Mouse (Mus musculus) gastrocnemius, adult 18-20 months (tissue): ENCODE results near the gene Bag6. TPM values are rescaled to one million over a fixed set of nuclear protein-coding genes. Genes with fewer than 3 reads are reported as not detected.
A peak's percentile ranks its signal among the peaks of the same experiment; 100 is the strongest.

ENCODE experiments used
- DNase-seq: peaks from one replicate; pipeline ENCODE4 v3.0.0; 2021; ENCODE audit warnings: low spot score
- total RNA-seq, 2 experiments: library from RNA; stranded (reverse); gene quantifications; 2 replicates each; pipeline ENCODE4 v1.2.3; 2021

Bag6 gene
- total RNA-seq, 2 experiments from 2014 or later = 233 to 265 TPM

GRCm38 (mm10) chr17:35141971-35142370 lies 7.0 kb downstream of the Bag6 start:
- no peak for DNase-seq

- no peak for DNase-seq
These were observed 11.2 kb downstream of the Bag6 start for GRCm38 (mm10) chr17:35146139-35146538.

GRCm38 (mm10) chr17:35147348-35147747 lies 12.4 kb downstream of the Bag6 start:
- DNase-seq = no peak

GRCm38 (mm10) chr17:35147922-35148639 lies 13.1 kb downstream of the Bag6 start:
- DNase-seq = no peak

GRCm38 (mm10) chr17:35152121-35152520 lies 17.1 kb downstream of the Bag6 start:
- DNase-seq = no peak

GRCm38 (mm10) chr17:35153077-35153476 lies 18.1 kb downstream of the Bag6 start:
- no peak for DNase-seq

- DNase-seq = no peak
These were observed 19.0 kb downstream of the Bag6 start for GRCm38 (mm10) chr17:35153931-35154330.

GRCm38 (mm10) chr17:35154616-35155015 lies 19.6 kb downstream of the Bag6 start:
- DNase-seq = no peak

- DNase-seq = no peak
These were observed 20.5 kb downstream of the Bag6 start for GRCm38 (mm10) chr17:35155451-35155850.

GRCm38 (mm10) chr17:35156461-35157200 lies 21.7 kb downstream of the Bag6 start:
- no peak for DNase-seq

GRCm38 (mm10) chr17:35157254-35157653 lies 22.3 kb downstream of the Bag6 start:
- DNase-seq = no peak

- DNase-seq = no peak
These were observed 22.7 kb downstream of the Bag6 start for GRCm38 (mm10) chr17:35157661-35158175.

- DNase-seq = no peak
These were observed 24.0 kb downstream of the Bag6 start for GRCm38 (mm10) chr17:35158850-35159593.

- DNase-seq = no peak
These were observed 24.7 kb downstream of the Bag6 start for GRCm38 (mm10) chr17:35159638-35160037.

GRCm38 (mm10) chr17:35161421-35161820 lies 26.4 kb downstream of the Bag6 start:
- DNase-seq = no peak

GRCm38 (mm10) chr17:35162121-35162520 lies 27.1 kb downstream of the Bag6 start:
- no peak for DNase-seq

- no peak for DNase-seq
These were observed 27.8 kb downstream of the Bag6 start for GRCm38 (mm10) chr17:35162730-35163129.

GRCm38 (mm10) chr17:35163326-35164081 lies 28.5 kb downstream of the Bag6 start:
- DNase-seq = no peak

GRCm38 (mm10) chr17:35164218-35164567 lies 29.2 kb downstream of the Bag6 start:
- no peak for DNase-seq

GRCm38 (mm10) chr17:35164568-35165450 lies 29.8 kb downstream of the Bag6 start, which contains the start of gene Prrc2a:
Gene Prrc2a, minus strand, starts transcription at chr17:35164897.
- DNase-seq = peak; percentile 98
